Mouse (Mus musculus): ENCODE data around the gene Schip1.
"Not testable (repeated sequence)": the region's sequence is repeated elsewhere in the genome, so short reads cannot be mapped to it uniquely, and the experiment has no call there.

Gene Schip1

GRCm38 (mm10) chr3:68064731-68065130 lies at the start of gene Schip1:
Gene Schip1 (plus strand): TSS chr3:68064802.
- DNase-seq, result no peak

GRCm38 (mm10) chr3:68015786-68016185 lies 48.8 kb upstream of the Schip1 start:
- DNase-seq, result no peak

DNA sequence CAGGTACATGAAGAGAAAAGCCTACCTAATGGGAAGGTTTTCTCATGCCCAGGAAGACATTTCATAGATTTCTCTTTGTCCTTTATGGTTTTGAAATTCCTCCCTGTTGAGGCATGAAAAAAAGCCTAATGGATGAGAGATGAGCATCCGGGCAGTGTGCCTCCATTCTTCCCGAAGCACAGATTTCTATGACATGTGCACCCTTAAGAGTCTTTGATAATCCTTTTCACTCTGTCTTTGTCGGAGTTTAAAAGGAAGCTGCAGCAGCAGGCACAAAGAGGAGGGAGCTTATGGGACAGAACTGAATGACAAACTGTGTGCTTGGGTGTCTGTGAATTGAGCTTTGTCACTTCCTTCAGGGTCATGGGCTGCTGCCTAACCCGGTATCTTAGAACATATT lies 45.2 kb upstream of the Schip1 start:
- no peak for DNase-seq

DNA sequence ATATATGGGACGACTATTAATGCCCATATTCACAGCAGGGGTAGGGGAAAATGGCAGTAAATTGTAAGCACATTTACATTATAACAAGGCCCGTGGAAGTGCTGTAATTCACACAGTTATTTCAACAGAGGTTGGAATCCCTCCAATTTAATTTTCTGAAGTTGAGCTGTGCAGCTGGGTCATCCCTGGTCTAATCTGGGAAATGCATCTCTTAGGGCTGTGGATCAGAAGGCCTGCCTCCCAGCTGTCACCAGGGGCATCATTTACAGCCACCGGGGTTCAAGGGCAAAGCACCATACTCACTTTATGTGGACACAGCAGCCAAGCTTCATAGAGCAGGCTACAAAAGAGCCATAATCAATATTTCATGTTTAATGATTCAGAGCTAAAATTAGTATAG lies 28.5 kb upstream of the Schip1 start:
- DNase-seq, result no peak

- no peak for DNase-seq
Measured at GRCm38 (mm10) chr3:68042951-68043350, 21.7 kb upstream of the Schip1 start.

GRCm38 (mm10) chr3:68045475-68046416 lies 18.9 kb upstream of the Schip1 start:
- DNase-seq, result no peak

DNA sequence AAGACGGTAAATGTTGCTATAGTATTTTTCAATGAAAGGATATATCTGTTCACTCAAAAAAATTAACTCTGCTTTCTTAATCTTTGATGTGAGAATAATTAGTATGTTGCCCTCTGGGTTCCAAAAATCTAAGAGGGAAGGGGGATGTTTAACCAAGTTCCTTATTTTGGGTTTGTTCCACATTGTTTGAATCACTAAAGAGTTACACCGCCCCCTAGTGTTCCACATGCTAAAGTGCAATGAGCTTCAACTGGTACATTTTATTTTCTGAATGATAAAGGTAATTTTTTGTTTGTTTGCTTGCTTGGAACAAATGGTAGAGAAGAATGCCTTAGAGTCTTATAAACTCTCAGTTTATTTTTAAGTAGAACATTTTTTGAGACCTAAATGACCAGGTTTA lies 11.1 kb upstream of the Schip1 start:
- DNase-seq, result no peak

DNA sequence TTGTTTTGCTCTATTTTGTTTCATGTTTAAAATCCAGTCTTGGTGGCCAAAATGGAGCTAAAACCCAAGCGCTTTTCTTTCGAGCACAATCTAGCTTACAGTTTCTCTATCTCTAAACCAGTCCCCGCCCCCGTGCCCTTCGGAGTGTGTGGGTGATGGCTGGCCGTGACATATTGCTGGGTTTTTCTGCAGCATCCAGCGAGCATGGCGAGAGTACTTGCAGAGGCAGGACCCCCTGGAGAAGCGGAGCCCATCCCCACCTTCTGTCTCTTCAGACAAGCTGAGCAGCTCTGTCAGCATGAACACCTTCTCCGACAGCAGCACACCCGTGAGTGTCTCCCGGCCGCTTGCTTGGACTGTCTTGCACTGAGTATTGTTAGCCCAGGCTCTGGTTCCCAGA lies 9.5 kb upstream of the Schip1 start:
- DNase-seq, result no peak

- DNase-seq, result peak; percentile 32
Measured at GRCm38 (mm10) chr3:68056373-68057275, 8.0 kb upstream of the Schip1 start.

GRCm38 (mm10) chr3:68059162-68059800 lies 5.3 kb upstream of the Schip1 start:
- DNase-seq, result no peak

DNA sequence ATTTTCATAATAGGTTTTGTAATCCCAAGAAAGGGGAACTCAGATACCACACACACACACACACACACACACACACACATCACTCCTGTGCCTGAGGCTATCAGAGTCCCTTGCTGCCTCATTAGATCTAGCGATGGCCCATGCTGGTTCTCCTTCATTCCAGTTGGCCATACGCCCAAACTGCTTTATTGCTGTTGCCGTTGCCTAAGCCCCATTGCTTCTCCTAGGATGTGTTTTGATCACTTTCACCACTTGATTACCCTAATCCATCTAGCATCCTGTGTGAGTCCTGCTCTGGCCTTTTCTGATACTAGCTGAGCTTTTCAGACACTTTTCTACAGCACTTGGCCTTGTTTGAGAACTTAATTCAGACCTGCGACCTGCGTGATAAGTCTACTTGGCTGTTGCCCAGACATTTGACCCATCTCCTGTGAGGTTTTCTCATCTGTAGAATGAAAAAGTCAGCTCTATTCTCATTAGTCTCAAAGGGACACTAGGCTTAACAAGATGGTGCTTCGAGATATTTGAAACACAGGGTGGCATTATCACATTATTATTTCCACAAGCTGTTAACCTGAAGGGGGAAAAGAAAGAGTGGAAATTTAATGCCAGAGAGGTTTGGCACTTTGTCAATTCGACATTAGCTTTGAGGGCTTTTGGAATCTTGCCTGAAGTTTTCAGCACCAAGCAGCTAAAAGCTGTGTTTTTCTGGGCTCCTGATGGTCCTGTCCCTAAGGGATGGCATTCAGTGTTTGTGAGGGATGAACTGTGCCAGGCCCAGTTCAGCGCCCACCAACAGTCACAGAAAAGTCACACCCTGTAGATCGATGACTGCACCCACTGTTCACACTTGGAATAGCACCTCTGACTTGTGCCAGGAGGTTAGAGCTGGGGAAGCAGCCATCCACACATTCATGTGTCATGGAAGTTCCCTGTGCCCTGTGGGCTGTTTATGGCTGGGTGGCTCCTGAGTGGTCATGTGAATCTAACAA lies 7.1 kb downstream of the Schip1 start:
- no peak for DNase-seq

DNA sequence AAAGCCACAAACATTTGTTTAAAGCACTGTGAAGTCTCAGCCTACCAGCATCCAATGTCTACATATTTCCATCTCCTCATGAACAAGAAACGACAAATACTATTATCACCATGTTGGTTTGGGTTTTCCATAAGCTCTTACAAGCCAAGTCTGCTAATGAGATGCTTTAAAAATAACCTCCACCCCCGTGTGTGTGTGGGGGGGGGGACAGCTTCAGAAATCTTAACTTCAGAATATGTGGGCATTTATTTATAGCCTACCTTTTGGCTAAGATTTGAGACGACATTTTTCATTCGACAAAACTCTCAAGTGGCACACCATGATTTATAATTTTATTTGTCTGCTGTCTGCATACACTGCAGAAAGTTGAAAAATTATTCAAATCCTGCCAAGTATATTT lies 12.8 kb downstream of the Schip1 start:
- DNase-seq, result no peak

DNA sequence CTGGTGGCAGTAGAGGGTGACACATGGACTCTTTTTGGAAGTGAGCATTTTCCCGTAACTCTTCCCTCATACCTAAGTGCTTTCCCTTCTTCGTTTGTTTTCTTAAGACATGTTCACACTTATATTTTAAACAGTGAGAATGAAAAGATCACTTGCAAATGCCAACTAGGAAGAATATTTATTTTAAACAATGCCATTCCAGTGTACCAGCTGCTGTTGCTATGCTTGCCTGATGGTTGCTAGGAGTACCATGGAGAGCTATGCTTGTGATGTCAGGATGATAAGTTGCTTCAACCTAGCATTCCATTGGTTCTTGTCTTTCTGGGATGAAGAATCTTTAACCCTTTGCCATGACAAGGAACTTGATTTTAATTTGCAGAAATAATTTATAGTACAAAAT lies 20.4 kb downstream of the Schip1 start:
- DNase-seq, result no peak

DNA sequence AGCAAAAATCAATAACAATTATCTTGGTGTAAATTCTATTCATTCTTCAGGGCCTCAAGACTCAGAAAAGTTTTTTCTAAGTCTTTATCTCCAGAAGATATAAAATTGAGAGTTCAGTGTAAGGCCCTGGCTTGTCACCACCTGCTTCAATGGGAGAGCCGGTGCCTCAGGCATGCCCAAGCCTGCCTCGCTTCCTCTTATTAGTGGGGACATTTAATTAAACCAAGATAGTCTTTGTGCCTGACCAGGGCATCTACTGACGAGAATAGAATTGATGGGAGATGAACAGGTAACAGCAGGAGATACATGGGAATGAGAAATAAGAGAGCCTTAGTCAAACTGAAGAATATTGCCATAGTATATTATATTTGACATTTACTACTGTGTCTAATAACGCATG lies 27.5 kb downstream of the Schip1 start:
- no peak for DNase-seq

DNA sequence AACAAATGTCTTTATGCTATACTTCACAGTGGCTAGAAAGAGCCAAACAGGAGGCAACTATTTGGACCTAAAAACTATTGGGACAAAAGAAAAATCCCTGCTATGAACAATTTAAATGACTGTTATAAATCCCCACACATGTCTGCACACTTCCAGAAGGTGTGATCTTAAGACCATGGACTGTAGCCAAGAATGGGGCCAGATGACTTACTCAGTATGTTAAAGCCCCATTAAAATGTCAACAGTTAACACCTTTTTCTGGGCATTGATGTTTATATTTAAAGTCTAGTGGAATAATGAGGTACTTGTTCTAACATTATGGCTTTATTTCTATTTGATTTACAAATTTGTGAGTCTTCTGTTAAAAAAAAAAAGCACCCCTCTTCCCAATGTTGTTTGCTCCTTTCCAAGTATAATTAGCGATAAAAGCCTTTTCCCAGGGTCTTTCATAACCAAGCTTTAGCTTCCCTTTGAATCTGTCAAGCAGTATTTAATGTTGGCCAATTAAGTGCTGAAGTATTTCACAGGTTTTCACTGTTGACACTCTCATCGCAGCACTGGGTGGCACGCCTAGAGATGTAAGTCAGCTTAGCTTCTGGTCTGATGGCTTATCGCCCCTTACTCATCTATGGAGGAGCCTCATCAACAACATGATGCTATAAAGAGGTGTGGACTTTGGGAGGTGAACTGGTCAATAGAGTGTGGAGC lies 32.3 kb downstream of the Schip1 start:
- no peak for DNase-seq

- not testable (repeated sequence) for DNase-seq
Measured at GRCm38 (mm10) chr3:68099561-68099960, 35.0 kb downstream of the Schip1 start.

- DNase-seq, result peak; percentile 5
Measured at GRCm38 (mm10) chr3:68101343-68101742, 36.7 kb downstream of the Schip1 start.

DNA sequence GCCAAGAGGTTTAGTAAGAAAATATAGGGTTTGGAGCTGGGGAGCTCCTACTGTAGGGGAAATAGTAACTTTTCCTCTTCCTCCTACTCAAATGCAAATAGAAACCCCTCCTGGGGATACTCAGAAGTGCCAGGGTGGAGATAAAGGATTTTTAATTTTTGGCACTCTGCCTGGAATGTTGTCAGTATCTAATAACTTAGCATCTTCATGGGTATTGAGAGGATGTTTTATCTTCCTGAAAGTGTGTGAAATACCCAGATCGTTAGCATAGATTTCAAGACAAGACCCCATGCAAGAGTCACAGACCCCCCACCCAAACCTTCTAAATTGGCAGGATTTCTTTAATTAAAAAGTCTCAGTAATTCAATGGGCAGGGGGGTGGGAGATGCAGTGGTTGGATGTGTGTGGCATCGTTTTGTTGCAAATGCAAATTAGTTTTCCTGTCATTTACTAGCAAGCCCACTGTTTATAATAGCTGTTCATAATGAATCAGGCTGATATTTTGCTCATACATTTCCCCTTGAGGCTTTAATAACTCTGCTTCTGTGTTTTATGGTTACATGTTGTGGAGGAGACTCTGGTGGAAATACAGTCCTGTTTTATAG lies 40.6 kb downstream of the Schip1 start:
- DNase-seq, result no peak

DNA sequence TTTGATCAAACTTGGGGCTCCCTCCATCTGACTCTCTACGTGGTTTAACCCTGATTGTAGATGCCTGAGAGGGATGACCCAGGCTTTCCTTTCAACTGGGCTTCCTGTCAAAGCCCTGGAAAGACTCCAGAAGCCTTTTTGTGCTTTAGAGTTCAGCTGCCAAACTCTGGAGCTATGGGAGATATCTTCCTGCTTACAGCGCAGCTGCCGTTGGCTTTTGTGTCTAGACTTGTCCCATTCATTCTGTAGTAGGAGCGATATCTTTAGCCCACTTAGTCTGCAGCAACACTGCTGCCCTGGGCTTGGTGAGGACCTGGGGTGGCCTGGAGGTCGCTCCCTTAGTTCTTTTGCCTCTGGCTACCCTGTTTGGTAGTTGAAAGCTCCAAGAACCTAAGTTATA lies 56.7 kb downstream of the Schip1 start:
- no peak for DNase-seq

DNA sequence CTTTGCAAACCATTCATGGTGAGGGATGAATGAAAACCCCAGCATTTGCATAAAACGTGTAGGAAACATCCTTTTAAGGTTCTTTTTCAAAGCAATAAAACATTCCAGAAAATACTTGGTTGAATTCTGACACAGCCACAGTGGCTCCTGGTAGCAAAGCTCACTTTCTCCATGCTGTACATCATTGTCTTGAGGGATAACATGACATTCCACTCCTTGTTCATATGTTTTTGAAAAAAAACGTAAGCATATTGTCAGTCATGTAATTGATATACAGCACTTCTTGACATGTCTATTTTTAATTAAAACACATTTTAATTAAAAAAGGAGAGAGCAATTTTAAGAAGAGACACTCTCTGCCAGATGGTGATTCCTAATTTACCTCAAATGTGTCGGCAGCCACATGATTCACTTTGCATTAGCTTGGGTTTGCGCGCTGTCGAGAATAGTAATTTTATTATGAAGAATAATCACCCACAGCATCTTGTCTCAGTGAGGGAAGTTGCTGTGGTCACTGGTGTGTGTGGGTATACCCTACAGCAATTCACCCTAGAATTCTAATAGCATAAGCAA lies 61.8 kb downstream of the Schip1 start:
- DNase-seq, result no peak

All from cerebellum, adult 9-11 months (tissue).